Mouse (Mus musculus) ES-Bruce4 (cell line): ENCODE results near the gene Ggps1. TPM values are rescaled to one million over a fixed set of nuclear protein-coding genes. Genes with fewer than 3 reads are reported as not detected.
A peak's percentile ranks its signal among the peaks of the same experiment; 100 is the strongest.

Source experiments
- H3K27ac ChIP-seq: 2 replicates; pipeline ENCODE4 v1.5.1; 2012; ENCODE audit warnings: low read length, inconsistent platforms; ENCODE audit not compliant: insufficient read depth
- H3K27me3 ChIP-seq: 2 replicates; pipeline ENCODE4 v1.6.1; 2012; ENCODE audit warnings: mild to moderate bottlenecking, low read length, inconsistent platforms; ENCODE audit not compliant: control insufficient read depth, poor library complexity, insufficient read depth, severe bottlenecking
- H3K36me3 ChIP-seq: 2 replicates; pipeline ENCODE4 v1.6.1; 2012; ENCODE audit warnings: inconsistent platforms, mild to moderate bottlenecking, low read length, moderate library complexity; ENCODE audit not compliant: control insufficient read depth, poor library complexity, insufficient read depth, severe bottlenecking
- H3K4me1 ChIP-seq: one replicate; pipeline ENCODE4 v1.8.1; 2011; ENCODE audit warnings: low read length; ENCODE audit not compliant: control insufficient read depth, insufficient read depth
- H3K4me3 ChIP-seq: 2 replicates; pipeline ENCODE4 v1.5.1; 2011; ENCODE audit warnings: low read depth, mild to moderate bottlenecking, low read length
- H3K9ac ChIP-seq: 2 replicates; pipeline ENCODE4 v1.6.1; 2012; ENCODE audit warnings: low read depth, mild to moderate bottlenecking, inconsistent platforms; ENCODE audit not compliant: poor library complexity, severe bottlenecking
- H3K9me3 ChIP-seq: replicated peaks from 2 replicates; pipeline ENCODE4 v1.6.1; 2012; ENCODE audit warnings: mild to moderate bottlenecking, low read length, inconsistent platforms; ENCODE audit not compliant: control insufficient read depth, poor library complexity, insufficient read depth, severe bottlenecking
- CTCF ChIP-seq: IDR thresholded peaks from one replicate; pipeline ENCODE4 v1.8.1; 2011; ENCODE audit warnings: low read depth, low read length
- EP300 ChIP-seq: IDR thresholded peaks from 2 replicates; pipeline ENCODE4 v1.6.1; 2011; ENCODE audit warnings: low read depth, low read length; ENCODE audit not compliant: insufficient read depth
- POLR2A ChIP-seq: IDR thresholded peaks from one replicate; pipeline ENCODE4 v1.8.1; 2011; ENCODE audit warnings: low read length; ENCODE audit not compliant: insufficient read depth
- polyA plus RNA-seq: library from polyadenylated mRNA; stranded (reverse); fragments of >200 nt; gene quantifications from 2 replicates; pipeline ENCODE4 v1.2.4, GENCODE M21; 2011; ENCODE audit warnings: low read depth; ENCODE audit not compliant: missing spikeins, insufficient read depth, insufficient read length

Ggps1 gene
- polyA plus RNA-seq, 1 experiment: 60.1 TPM

- peak overlapping the region; percentile 80 for H3K4me3 ChIP-seq
- H3K9ac ChIP-seq: peak overlapping the region; percentile 99
- H3K36me3 ChIP-seq: peaks cover 3% of the 10 kb centered on the region; the same call in 1 of the 2 replicates
- H3K27me3 ChIP-seq: no peaks in the 10 kb centered on the region
- H3K4me1 ChIP-seq: no peaks in the 10 kb centered on the region
- no peaks in the 10 kb centered on the region for H3K9me3 ChIP-seq
- TF ChIP-seq EP300 (no peak), POLR2A (no peak), CTCF (no peak)
- no peak overlapping the region for H3K27ac ChIP-seq
These were observed 1.2 kb upstream of the Ggps1 start for GRCm38 (mm10) chr13:14064341-14065027.

GRCm38 (mm10) chr13:14063942-14064271 lies 619 bp upstream of the Ggps1 start:
- Histone ChIP-seq H3K4me1 (no peaks in the 10 kb centered on the region), H3K36me3 (peaks cover 5% of the 10 kb centered on the region), H3K27me3 (no peaks in the 10 kb centered on the region), H3K9me3 (no peaks in the 10 kb centered on the region), H3K4me3 (peak overlapping the region; percentile 80), H3K27ac (peak overlapping the region; percentile 78), H3K9ac (peak overlapping the region; percentile 99)
- TF ChIP-seq CTCF: no peak
- TF ChIP-seq POLR2A: no peak

GRCm38 (mm10) chr13:14062209-14063012 lies 877 bp downstream of the Ggps1 start:
- Histone ChIP-seq H3K27ac (peak overlapping the region; percentile 1), H3K9me3 (no peaks in the 10 kb centered on the region), H3K4me3 (peak overlapping the region; percentile 97), H3K9ac (peak overlapping the region; percentile 88), H3K27me3 (no peaks in the 10 kb centered on the region), H3K36me3 (peaks cover 7% of the 10 kb centered on the region), H3K4me1 (no peaks in the 10 kb centered on the region)
- TF ChIP-seq EP300 (no peak), CTCF (no peak), POLR2A (no peak)

- Histone ChIP-seq H3K27me3 (no peaks in the 10 kb centered on the region), H3K4me1 (no peaks in the 10 kb centered on the region), H3K36me3 (peaks cover 13% of the 10 kb centered on the region), H3K27ac (no peak overlapping the region), H3K9ac (no peak overlapping the region), H3K9me3 (no peaks in the 10 kb centered on the region), H3K4me3 (no peak overlapping the region)
- TF ChIP-seq CTCF (no peak), EP300 (no peak), POLR2A (no peak)
These were observed 3.7 kb downstream of the Ggps1 start for GRCm38 (mm10) chr13:14059582-14059981.

GRCm38 (mm10) chr13:14056801-14057200 lies 6.5 kb downstream of the Ggps1 start:
- H3K27ac ChIP-seq: no peak overlapping the region
- TF ChIP-seq POLR2A (no peak), CTCF (no peak), EP300 (no peak)
- H3K27me3 ChIP-seq: no peaks in the 10 kb centered on the region
- no peak overlapping the region for H3K4me3 ChIP-seq
- no peaks in the 10 kb centered on the region for H3K9me3 ChIP-seq
- peak overlapping the region; percentile 29; the same call in 1 of the 2 replicates for H3K9ac ChIP-seq
- no peaks in the 10 kb centered on the region for H3K4me1 ChIP-seq
- H3K36me3 ChIP-seq: peaks cover 33% of the 10 kb centered on the region

GRCm38 (mm10) chr13:14049878-14050277 lies 13.4 kb downstream of the Ggps1 start:
- TF ChIP-seq CTCF: no peak
- H3K9ac ChIP-seq: no peak overlapping the region
- H3K36me3 ChIP-seq: peaks cover 26% of the 10 kb centered on the region
- no peaks in the 10 kb centered on the region for H3K27me3 ChIP-seq
- no peaks in the 10 kb centered on the region for H3K4me1 ChIP-seq
- no peaks in the 10 kb centered on the region for H3K9me3 ChIP-seq
- H3K27ac ChIP-seq: no peak overlapping the region
- no peak overlapping the region for H3K4me3 ChIP-seq
